Mouse (Mus musculus): ENCODE measurements around the gene Rftn1. TPM values are rescaled to one million over a fixed set of nuclear protein-coding genes. Genes with fewer than 3 reads are reported as not detected.

Rftn1 gene
- total and polyA plus RNA-seq, 3 experiments = 52.5 to 80.6 (median 60.5) TPM

- no peak overlapping the region for H3K27ac ChIP-seq (ENCODE audit: insufficient read depth, low read depth)
- in situ Hi-C loops (cut with MboI; ENCODE audit: low pct_ligation_motif_present, low pct_unique_long_range_greater_than_20kb, low sequenced_read_pairs) (no loop called here), dilution Hi-C loops (cut with MboI; ENCODE audit: extremely low pct_ligation_motif_present, extremely low pct_unique_long_range_greater_than_20kb, low sequenced_read_pairs) (no loop called here)
- H3K9me3 ChIP-seq (replicated peaks; ENCODE audit: low read length) = peaks cover 8% of the 10 kb centered on the region
- DNase-seq (ENCODE audit: extremely low read depth) = no peak
- no peaks in the 10 kb centered on the region for H3K27me3 ChIP-seq (replicated peaks)
- peaks cover 36 to 86% of the 10 kb centered on the region in 2 experiments for H3K36me3 ChIP-seq (replicated peaks in 1 of 2; ENCODE audit: control insufficient read depth in 1 of 2, insufficient read depth in 1 of 2, low read length in 1 of 2)
- H3K4me1 ChIP-seq (ENCODE audit: control insufficient read depth in 1 of 2, insufficient read depth in 2 of 2) = peaks cover 0 to 16% of the 10 kb centered on the region in 2 experiments; a peak in 2 of 4 replicates
- no peaks in the 10 kb centered on the region for H3K79me2 ChIP-seq (replicated peaks; ENCODE audit: control insufficient read depth, extremely low read depth, insufficient read depth, poor library complexity, severe bottlenecking)
- TF ChIP-seq MYC (IDR thresholded peaks at IDR 0.05; ENCODE audit: low read depth, low read length) (no peak), E2F4 (IDR thresholded peaks at IDR 0.05; ENCODE audit: insufficient replicate concordance, low read depth, low read length) (no peak), MXI1 (IDR thresholded peaks at IDR 0.05; ENCODE audit: low read depth, low read length) (no peak), PAX5 (IDR thresholded peaks at IDR 0.05; ENCODE audit: low read length) (no peak), SMC3 (IDR thresholded peaks at IDR 0.05; ENCODE audit: low read depth, low read length) (no peak), RCOR1 (conservative IDR thresholded peaks at IDR 0.05; ENCODE audit: low read depth, low read length) (no peak)
- no peak overlapping the region for H3K4me2 ChIP-seq (ENCODE audit: insufficient read depth, low read depth, poor library complexity, severe bottlenecking)
- H3K4me3 ChIP-seq (replicated peaks in 1 of 3; ENCODE audit: low read depth in 2 of 3, low read length in 2 of 3, poor library complexity in 1 of 3) = no peak overlapping the region
- H3K9ac ChIP-seq (ENCODE audit: insufficient read depth, low read depth) = no peak overlapping the region
Observed at GRCm38 (mm10) chr17:50000580-50000979, 189.9 kb downstream of the Rftn1 start.

GRCm38 (mm10) chr17:49996626-49997152 lies 193.8 kb downstream of the Rftn1 start:
- H3K36me3 ChIP-seq (replicated peaks in 1 of 2; ENCODE audit: control insufficient read depth in 1 of 2, insufficient read depth in 1 of 2, low read length in 1 of 2) = peaks cover 22 to 80% of the 10 kb centered on the region in 2 experiments
- in situ Hi-C loops (cut with MboI; ENCODE audit: low pct_ligation_motif_present, low pct_unique_long_range_greater_than_20kb, low sequenced_read_pairs) (no loop called here), dilution Hi-C loops (cut with MboI; ENCODE audit: extremely low pct_ligation_motif_present, extremely low pct_unique_long_range_greater_than_20kb, low sequenced_read_pairs) (no loop called here)
- no peaks in the 10 kb centered on the region for H3K79me2 ChIP-seq (replicated peaks; ENCODE audit: control insufficient read depth, extremely low read depth, insufficient read depth, poor library complexity, severe bottlenecking)
- H3K9ac ChIP-seq (ENCODE audit: insufficient read depth, low read depth) = no peak overlapping the region
- TF ChIP-seq CHD2 (IDR thresholded peaks at IDR 0.05; ENCODE audit: low read length) (no peak), E2F4 (IDR thresholded peaks at IDR 0.05; ENCODE audit: insufficient replicate concordance, low read depth, low read length) (no peak)
- peaks cover 5 to 34% of the 10 kb centered on the region in 2 experiments for H3K4me1 ChIP-seq (ENCODE audit: control insufficient read depth in 1 of 2, insufficient read depth in 2 of 2)
- peaks cover 8% of the 10 kb centered on the region for H3K9me3 ChIP-seq (replicated peaks; ENCODE audit: low read length)
- H3K27ac ChIP-seq (ENCODE audit: insufficient read depth, low read depth) = no peak overlapping the region
- H3K4me3 ChIP-seq (replicated peaks in 1 of 3; ENCODE audit: low read depth in 2 of 3, low read length in 2 of 3, poor library complexity in 1 of 3) = no peak overlapping the region
- no peaks in the 10 kb centered on the region for H3K27me3 ChIP-seq (replicated peaks)
- H3K4me2 ChIP-seq (ENCODE audit: insufficient read depth, low read depth, poor library complexity, severe bottlenecking) = no peak overlapping the region
- no peak for DNase-seq (ENCODE audit: extremely low read depth)

- Histone ChIP-seq H3K9me3 (replicated peaks; ENCODE audit: low read length) (peaks cover 8% of the 10 kb centered on the region), H3K4me1 (ENCODE audit: control insufficient read depth in 1 of 2, insufficient read depth in 2 of 2) (peaks cover 5 to 38% of the 10 kb centered on the region in 2 experiments), H3K4me3 (replicated peaks in 1 of 3; ENCODE audit: low read depth in 2 of 3, low read length in 2 of 3, poor library complexity in 1 of 3) (no peak overlapping the region), H3K4me2 (ENCODE audit: insufficient read depth, low read depth, poor library complexity, severe bottlenecking) (no peak overlapping the region), H3K36me3 (replicated peaks in 1 of 2; ENCODE audit: control insufficient read depth in 1 of 2, insufficient read depth in 1 of 2, low read length in 1 of 2) (peaks cover 21 to 80% of the 10 kb centered on the region in 2 experiments), H3K27ac (ENCODE audit: insufficient read depth, low read depth) (no peak overlapping the region), H3K27me3 (replicated peaks) (no peaks in the 10 kb centered on the region), H3K9ac (ENCODE audit: insufficient read depth, low read depth) (no peak overlapping the region), H3K79me2 (replicated peaks; ENCODE audit: control insufficient read depth, extremely low read depth, insufficient read depth, poor library complexity, severe bottlenecking) (no peaks in the 10 kb centered on the region)
- no peak for DNase-seq (ENCODE audit: extremely low read depth)
- TF ChIP-seq NELFE (IDR thresholded peaks at IDR 0.05; ENCODE audit: low read depth, low read length) (no peak), IRF4 (IDR thresholded peaks at IDR 0.05; ENCODE audit: low read depth, low read length) (no peak), BHLHE40 (IDR thresholded peaks at IDR 0.05; ENCODE audit: low read depth, low read length) (no peak), EP300 (IDR thresholded peaks at IDR 0.05; ENCODE audit: low read length) (no peak), MYC (IDR thresholded peaks at IDR 0.05; ENCODE audit: low read depth, low read length) (no peak), KAT2A (IDR thresholded peaks at IDR 0.05; ENCODE audit: insufficient replicate concordance, low read length) (no peak), MAFK (IDR thresholded peaks at IDR 0.05; ENCODE audit: insufficient replicate concordance, low read length) (no peak), CHD1 (IDR thresholded peaks at IDR 0.05; ENCODE audit: low read depth, low read length) (no peak), ZNF384 (IDR thresholded peaks at IDR 0.05; ENCODE audit: low read depth, low read length) (no peak), POLR2AphosphoS2 (IDR thresholded peaks at IDR 0.05; ENCODE audit: low read depth, low read length) (no peak), HCFC1 (IDR thresholded peaks at IDR 0.05; ENCODE audit: low read depth, low read length) (no peak), E2F4 (IDR thresholded peaks at IDR 0.05; ENCODE audit: insufficient replicate concordance, low read depth, low read length) (no peak), ELF1 (IDR thresholded peaks at IDR 0.05; ENCODE audit: low read depth, low read length) (no peak), ZKSCAN1 (IDR thresholded peaks at IDR 0.05; ENCODE audit: borderline replicate concordance, low read depth, low read length) (no peak), USF1 (IDR thresholded peaks at IDR 0.05; ENCODE audit: low read depth, low read length) (no peak), JUN (IDR thresholded peaks at IDR 0.05; ENCODE audit: insufficient read depth, low read depth, low read length) (no peak), ZC3H11A (IDR thresholded peaks at IDR 0.05; ENCODE audit: low read depth, low read length) (no peak)
- in situ Hi-C loops (cut with MboI; ENCODE audit: low pct_ligation_motif_present, low pct_unique_long_range_greater_than_20kb, low sequenced_read_pairs) (no loop called here), dilution Hi-C loops (cut with MboI; ENCODE audit: extremely low pct_ligation_motif_present, extremely low pct_unique_long_range_greater_than_20kb, low sequenced_read_pairs) (no loop called here)
Observed at GRCm38 (mm10) chr17:49996097-49996496, 194.4 kb downstream of the Rftn1 start.
